Mouse (Mus musculus): ENCODE results near the gene Olfr98. TPM values are rescaled to one million over a fixed set of nuclear protein-coding genes. Genes with fewer than 3 reads are reported as not detected.

Gene Olfr98
- not detected in 2 replicates for polyA plus RNA-seq (2012; rRNA removed)

GRCm38 (mm10) chr17:37263626-37264025 lies at the start of gene Olfr98:
Olfr98 (minus strand) TSS chr17:37263749.
- Histone ChIP-seq H3K4me3 (ENCODE audit: low read depth, low read length) (no peak within 1 kb of the TSS), H3K4me1 (ENCODE audit: control insufficient read depth, insufficient read depth, insufficient read length, low read length) (no peaks in the 10 kb centered on the region), H3K27me3 (ENCODE audit: control insufficient read depth, insufficient read depth, low read length) (no peaks in the 10 kb centered on the region), H3K27ac (ENCODE audit: insufficient read depth, low read depth, low read length) (no peak within 1 kb of the TSS), H3K36me3 (ENCODE audit: control insufficient read depth, insufficient read depth, low read length) (no peaks in the 10 kb centered on the region)
- TF ChIP-seq POLR2A (IDR thresholded peaks at IDR 0.05; ENCODE audit: low read depth, low read length) (no peak), CTCF (IDR thresholded peaks at IDR 0.05; ENCODE audit: extremely low read depth, insufficient read length, insufficient replicate concordance, low read depth, low read length) (no peak)
- WGBS: 82% methylated on average over 1 of the region's 1 CpGs

GRCm38 (mm10) chr17:37310146-37310699 lies 46.7 kb upstream of the Olfr98 start:
- 14% methylated on average over 2 of the region's 2 CpGs for WGBS
- TF ChIP-seq POLR2A (IDR thresholded peaks at IDR 0.05; ENCODE audit: low read depth, low read length): no peak
- no peak for TF ChIP-seq CTCF (IDR thresholded peaks at IDR 0.05; ENCODE audit: extremely low read depth, insufficient read length, insufficient replicate concordance, low read depth, low read length)
- no peaks in the 10 kb centered on the region for H3K4me1 ChIP-seq (ENCODE audit: control insufficient read depth, insufficient read depth, insufficient read length, low read length)
- H3K4me3 ChIP-seq (ENCODE audit: low read depth, low read length): no peak overlapping the region
- no peak overlapping the region for H3K27ac ChIP-seq (ENCODE audit: insufficient read depth, low read depth, low read length)
- H3K36me3 ChIP-seq (ENCODE audit: control insufficient read depth, insufficient read depth, low read length): no peaks in the 10 kb centered on the region
- no peaks in the 10 kb centered on the region for H3K27me3 ChIP-seq (ENCODE audit: control insufficient read depth, insufficient read depth, low read length)

- no peaks in the 10 kb centered on the region for H3K4me1 ChIP-seq (ENCODE audit: control insufficient read depth, insufficient read depth, insufficient read length, low read length)
- TF ChIP-seq POLR2A (IDR thresholded peaks at IDR 0.05; ENCODE audit: low read depth, low read length) (no peak), CTCF (IDR thresholded peaks at IDR 0.05; ENCODE audit: extremely low read depth, insufficient read length, insufficient replicate concordance, low read depth, low read length) (no peak)
- WGBS: 24% methylated on average over 4 of the region's 4 CpGs
- H3K4me3 ChIP-seq (ENCODE audit: low read depth, low read length): no peak overlapping the region
- H3K27me3 ChIP-seq (ENCODE audit: control insufficient read depth, insufficient read depth, low read length): no peaks in the 10 kb centered on the region
- H3K27ac ChIP-seq (ENCODE audit: insufficient read depth, low read depth, low read length): no peak overlapping the region
- H3K36me3 ChIP-seq (ENCODE audit: control insufficient read depth, insufficient read depth, low read length): no peaks in the 10 kb centered on the region
Observed at GRCm38 (mm10) chr17:37308483-37308882, 44.9 kb upstream of the Olfr98 start.

- Histone ChIP-seq H3K4me1 (ENCODE audit: control insufficient read depth, insufficient read depth, insufficient read length, low read length) (no peaks in the 10 kb centered on the region), H3K4me3 (ENCODE audit: low read depth, low read length) (no peak within 1 kb of the TSS), H3K36me3 (ENCODE audit: control insufficient read depth, insufficient read depth, low read length) (no peaks in the 10 kb centered on the region), H3K27me3 (ENCODE audit: control insufficient read depth, insufficient read depth, low read length) (no peaks in the 10 kb centered on the region), H3K27ac (ENCODE audit: insufficient read depth, low read depth, low read length) (no peak within 1 kb of the TSS)
- 81% methylated on average over 4 of the region's 4 CpGs for WGBS
- no peak for TF ChIP-seq POLR2A (IDR thresholded peaks at IDR 0.05; ENCODE audit: low read depth, low read length)
- TF ChIP-seq CTCF (IDR thresholded peaks at IDR 0.05; ENCODE audit: extremely low read depth, insufficient read length, insufficient replicate concordance, low read depth, low read length): no peak
Observed at GRCm38 (mm10) chr17:37304213-37304612, 40.7 kb upstream of the Olfr98 start, which contains the start of gene Olfr101. Olfr101 (minus strand) TSS chr17:37304313.

- Histone ChIP-seq H3K4me1 (ENCODE audit: control insufficient read depth, insufficient read depth, insufficient read length, low read length) (no peaks in the 10 kb centered on the region), H3K4me3 (ENCODE audit: low read depth, low read length) (no peak within 1 kb of the TSS), H3K27me3 (ENCODE audit: control insufficient read depth, insufficient read depth, low read length) (no peaks in the 10 kb centered on the region), H3K27ac (ENCODE audit: insufficient read depth, low read depth, low read length) (no peak within 1 kb of the TSS), H3K36me3 (ENCODE audit: control insufficient read depth, insufficient read depth, low read length) (no peaks in the 10 kb centered on the region)
- TF ChIP-seq POLR2A (IDR thresholded peaks at IDR 0.05; ENCODE audit: low read depth, low read length) (no peak), CTCF (IDR thresholded peaks at IDR 0.05; ENCODE audit: extremely low read depth, insufficient read length, insufficient replicate concordance, low read depth, low read length) (no peak)
- WGBS: 81% methylated on average over 1 of the region's 1 CpGs
Observed at GRCm38 (mm10) chr17:37283360-37283759, 19.8 kb upstream of the Olfr98 start, which contains the start of gene Olfr99. Olfr99 (minus strand) TSS chr17:37283460.

- no peak for TF ChIP-seq POLR2A (IDR thresholded peaks at IDR 0.05; ENCODE audit: low read depth, low read length)
- TF ChIP-seq CTCF (IDR thresholded peaks at IDR 0.05; ENCODE audit: extremely low read depth, insufficient read length, insufficient replicate concordance, low read depth, low read length): no peak
- 80% methylated on average over 1 of the region's 1 CpGs for WGBS
- no peaks in the 10 kb centered on the region for H3K4me1 ChIP-seq (ENCODE audit: control insufficient read depth, insufficient read depth, insufficient read length, low read length)
- H3K27ac ChIP-seq (ENCODE audit: insufficient read depth, low read depth, low read length): no peak overlapping the region
- H3K4me3 ChIP-seq (ENCODE audit: low read depth, low read length): no peak overlapping the region
- H3K27me3 ChIP-seq (ENCODE audit: control insufficient read depth, insufficient read depth, low read length): no peaks in the 10 kb centered on the region
- H3K36me3 ChIP-seq (ENCODE audit: control insufficient read depth, insufficient read depth, low read length): no peaks in the 10 kb centered on the region
Observed at GRCm38 (mm10) chr17:37280331-37280730, 16.8 kb upstream of the Olfr98 start.

GRCm38 (mm10) chr17:37276573-37276972 lies 13.0 kb upstream of the Olfr98 start:
- TF ChIP-seq CTCF (IDR thresholded peaks at IDR 0.05; ENCODE audit: extremely low read depth, insufficient read length, insufficient replicate concordance, low read depth, low read length): no peak
- no peak for TF ChIP-seq POLR2A (IDR thresholded peaks at IDR 0.05; ENCODE audit: low read depth, low read length)
- no peak overlapping the region for H3K27ac ChIP-seq (ENCODE audit: insufficient read depth, low read depth, low read length)
- H3K4me3 ChIP-seq (ENCODE audit: low read depth, low read length): no peak overlapping the region
- no peaks in the 10 kb centered on the region for H3K27me3 ChIP-seq (ENCODE audit: control insufficient read depth, insufficient read depth, low read length)
- no peaks in the 10 kb centered on the region for H3K4me1 ChIP-seq (ENCODE audit: control insufficient read depth, insufficient read depth, insufficient read length, low read length)
- peaks cover 7% of the 10 kb centered on the region; the same call in 1 of the 2 replicates for H3K36me3 ChIP-seq (ENCODE audit: control insufficient read depth, insufficient read depth, low read length)

All from small intestine, adult 2 months (tissue).